Mouse (Mus musculus): Measurements from ENCODE around the gene Galnt18. TPM values are rescaled to one million over a fixed set of nuclear protein-coding genes. Genes with fewer than 3 reads are reported as not detected.

The Galnt18 gene
- total and polyA plus RNA-seq, 2 experiments from 2014 or later = 16.5 to 27.1 TPM

DNA sequence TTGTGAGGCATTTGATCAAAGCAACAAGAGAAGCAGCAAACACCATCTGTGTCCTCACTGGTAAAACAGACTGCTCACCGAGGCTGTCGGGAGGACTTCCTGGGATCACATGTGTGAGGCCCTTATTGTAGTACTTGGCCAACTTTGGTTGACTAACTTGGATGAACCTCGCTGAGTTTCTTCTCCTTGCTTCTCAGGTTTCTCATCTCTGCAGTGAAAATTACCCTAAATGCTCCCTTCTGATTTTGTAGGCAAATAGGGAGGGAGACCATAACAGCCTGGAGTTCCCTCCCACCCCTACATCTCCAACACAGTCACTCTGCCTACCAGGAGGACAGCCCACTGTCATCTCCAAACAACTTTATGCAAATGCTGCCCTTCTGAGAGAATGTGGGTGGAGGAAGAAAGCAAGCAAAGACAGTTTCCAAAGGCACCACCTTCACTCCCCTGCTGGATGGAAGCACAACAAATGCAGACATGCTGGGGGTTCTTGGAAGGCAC lies 31.2 kb downstream of the Galnt18 start:
- Histone ChIP-seq H3K4me3 (ENCODE audit: low read depth, low read length) (no peak overlapping the region), H3K27me3 (ENCODE audit: control insufficient read depth, insufficient read depth, low read length) (no peaks in the 10 kb centered on the region), H3K9ac (replicated peaks; ENCODE audit: low read depth, low read length) (no peak overlapping the region), H3K9me3 (replicated peaks; ENCODE audit: control insufficient read depth, low read length) (no peaks in the 10 kb centered on the region), H3K4me1 (ENCODE audit: control insufficient read depth, insufficient read depth) (no peaks in the 10 kb centered on the region), H3K4me2 (ENCODE audit: low read depth, low read length) (no peak overlapping the region), H3K27ac (ENCODE audit: low read depth) (no peak overlapping the region), H3K36me3 (replicated peaks; ENCODE audit: control insufficient read depth, insufficient read depth, low read length) (no peaks in the 10 kb centered on the region)
- ATAC-seq (ENCODE audit: insufficient read depth, low read depth) (no peak), DNase-seq (ENCODE audit: low spot score) (no peak)
- TF ChIP-seq EP300 (IDR thresholded peaks at IDR 0.05; ENCODE audit: low read depth) (no peak), CTCF (IDR thresholded peaks at IDR 0.05; ENCODE audit: low read depth) (no peak)
- WGBS = 85% methylated on average over 3 of the region's 3 CpGs

DNA sequence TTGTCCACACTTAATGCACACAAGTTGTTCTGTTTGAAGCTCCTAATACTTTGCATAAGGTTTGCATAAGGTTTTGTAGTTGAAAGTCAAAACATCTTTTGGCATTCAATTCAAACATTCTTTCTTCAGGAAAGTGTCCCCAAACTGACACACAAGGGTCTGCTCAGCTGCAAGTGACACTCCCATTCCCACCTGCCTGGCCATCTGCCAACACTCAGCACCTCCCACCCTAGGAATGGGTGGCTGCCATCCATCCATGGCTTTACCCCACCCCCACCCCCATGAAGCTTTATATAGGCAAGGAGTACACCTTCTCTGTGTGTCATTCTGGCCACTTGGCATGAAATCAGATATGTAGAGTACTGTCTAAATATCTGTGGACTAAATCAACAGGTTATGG lies 35.0 kb downstream of the Galnt18 start:
- H3K36me3 ChIP-seq (replicated peaks; ENCODE audit: control insufficient read depth, insufficient read depth, low read length) = no peaks in the 10 kb centered on the region
- H3K9me3 ChIP-seq (replicated peaks; ENCODE audit: control insufficient read depth, low read length) = no peaks in the 10 kb centered on the region
- no peak overlapping the region for H3K4me2 ChIP-seq (ENCODE audit: low read depth, low read length)
- no peak for ATAC-seq (ENCODE audit: insufficient read depth, low read depth)
- H3K9ac ChIP-seq (replicated peaks; ENCODE audit: low read depth, low read length) = no peak overlapping the region
- H3K4me1 ChIP-seq (ENCODE audit: control insufficient read depth, insufficient read depth) = peaks cover 4% of the 10 kb centered on the region; the same call in 1 of the 2 replicates
- TF ChIP-seq CTCF (IDR thresholded peaks at IDR 0.05; ENCODE audit: low read depth) (no peak), EP300 (IDR thresholded peaks at IDR 0.05; ENCODE audit: low read depth) (no peak)
- no peaks in the 10 kb centered on the region for H3K27me3 ChIP-seq (ENCODE audit: control insufficient read depth, insufficient read depth, low read length)
- no peak overlapping the region for H3K4me3 ChIP-seq (ENCODE audit: low read depth, low read length)
- H3K27ac ChIP-seq (ENCODE audit: low read depth) = no peak overlapping the region
- DNase-seq (ENCODE audit: low spot score) = no peak

GRCm38 (mm10) chr7:111741595-111741994 lies 38.2 kb downstream of the Galnt18 start:
- Histone ChIP-seq H3K27ac (ENCODE audit: low read depth) (peak overlapping the region; percentile 8; the same call in 1 of the 2 replicates), H3K27me3 (ENCODE audit: control insufficient read depth, insufficient read depth, low read length) (no peaks in the 10 kb centered on the region), H3K4me2 (ENCODE audit: low read depth, low read length) (no peak overlapping the region), H3K4me3 (ENCODE audit: low read depth, low read length) (no peak overlapping the region), H3K9me3 (replicated peaks; ENCODE audit: control insufficient read depth, low read length) (no peaks in the 10 kb centered on the region), H3K4me1 (ENCODE audit: control insufficient read depth, insufficient read depth) (peaks cover 29% of the 10 kb centered on the region), H3K9ac (replicated peaks; ENCODE audit: low read depth, low read length) (no peak overlapping the region), H3K36me3 (replicated peaks; ENCODE audit: control insufficient read depth, insufficient read depth, low read length) (no peaks in the 10 kb centered on the region)
- TF ChIP-seq EP300 (IDR thresholded peaks at IDR 0.05; ENCODE audit: low read depth) = peak; percentile 52; the same call in 1 of the 2 replicates
- TF ChIP-seq CTCF (IDR thresholded peaks at IDR 0.05; ENCODE audit: low read depth) = no peak
- WGBS = 57% methylated on average over 2 of the region's 2 CpGs
- DNase-seq (ENCODE audit: low spot score) (no peak), ATAC-seq (ENCODE audit: insufficient read depth, low read depth) (peak; percentile 25; the same call in 1 of the 2 replicates)

GRCm38 (mm10) chr7:111740091-111740490 lies 39.7 kb downstream of the Galnt18 start:
- ATAC-seq (ENCODE audit: insufficient read depth, low read depth) (no peak), DNase-seq (ENCODE audit: low spot score) (no peak)
- Histone ChIP-seq H3K4me1 (ENCODE audit: control insufficient read depth, insufficient read depth) (peaks cover 29% of the 10 kb centered on the region), H3K27me3 (ENCODE audit: control insufficient read depth, insufficient read depth, low read length) (no peaks in the 10 kb centered on the region), H3K4me2 (ENCODE audit: low read depth, low read length) (no peak overlapping the region), H3K4me3 (ENCODE audit: low read depth, low read length) (no peak overlapping the region), H3K9ac (replicated peaks; ENCODE audit: low read depth, low read length) (no peak overlapping the region), H3K9me3 (replicated peaks; ENCODE audit: control insufficient read depth, low read length) (no peaks in the 10 kb centered on the region), H3K27ac (ENCODE audit: low read depth) (no peak overlapping the region), H3K36me3 (replicated peaks; ENCODE audit: control insufficient read depth, insufficient read depth, low read length) (no peaks in the 10 kb centered on the region)
- 89% methylated on average over 6 of the region's 6 CpGs for WGBS
- no peak for TF ChIP-seq EP300 (IDR thresholded peaks at IDR 0.05; ENCODE audit: low read depth)
- no peak for TF ChIP-seq CTCF (IDR thresholded peaks at IDR 0.05; ENCODE audit: low read depth)

DNA sequence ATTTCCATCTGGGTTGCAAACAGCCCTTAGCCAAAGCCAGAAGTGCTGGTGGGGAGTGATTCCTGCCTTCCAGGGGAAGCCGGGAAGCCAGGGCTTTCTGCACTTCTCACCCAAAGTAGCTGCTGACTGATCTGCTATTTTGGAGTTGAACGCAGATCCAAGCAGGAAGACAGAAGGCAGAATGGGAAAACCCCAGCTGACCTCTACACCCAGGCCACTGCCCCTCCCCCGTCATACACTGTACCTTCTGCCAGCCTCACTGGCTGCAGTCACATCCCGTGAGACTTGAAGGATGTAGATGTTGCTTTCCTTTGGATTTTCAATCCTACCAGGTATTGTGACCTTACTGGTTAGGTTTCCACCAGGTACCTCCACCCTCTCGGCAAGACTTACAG lies 40.4 kb downstream of the Galnt18 start:
- 43% methylated on average over 5 of the region's 5 CpGs for whole genome bisulfite sequencing
- no peak overlapping the region for H3K4me2 ChIP-seq (ENCODE audit: low read depth, low read length)
- no peaks in the 10 kb centered on the region for H3K36me3 ChIP-seq (replicated peaks; ENCODE audit: control insufficient read depth, insufficient read depth, low read length)
- H3K27me3 ChIP-seq (ENCODE audit: control insufficient read depth, insufficient read depth, low read length) = no peaks in the 10 kb centered on the region
- H3K27ac ChIP-seq (ENCODE audit: low read depth) = peak overlapping the region; percentile 13; the same call in 1 of the 2 replicates
- ATAC-seq (ENCODE audit: insufficient read depth, low read depth) (0 out of 2 replicates have a peak, but pooled peaks have one; percentile 42), DNase-seq (ENCODE audit: low spot score) (no peak)
- no peak overlapping the region for H3K9ac ChIP-seq (replicated peaks; ENCODE audit: low read depth, low read length)
- no peak overlapping the region for H3K4me3 ChIP-seq (ENCODE audit: low read depth, low read length)
- H3K9me3 ChIP-seq (replicated peaks; ENCODE audit: control insufficient read depth, low read length) = no peaks in the 10 kb centered on the region
- TF ChIP-seq CTCF (IDR thresholded peaks at IDR 0.05; ENCODE audit: low read depth) = no peak
- no peak for TF ChIP-seq EP300 (IDR thresholded peaks at IDR 0.05; ENCODE audit: low read depth)
- peaks cover 29% of the 10 kb centered on the region for H3K4me1 ChIP-seq (ENCODE audit: control insufficient read depth, insufficient read depth)
